Mouse (Mus musculus): ENCODE measurements around the gene Vmn1r46. TPM values are rescaled to one million over a fixed set of nuclear protein-coding genes. Genes with fewer than 3 reads are reported as not detected.
"Not testable (repeated sequence)": the region's sequence is repeated elsewhere in the genome, so short reads cannot be mapped to it uniquely, and the experiment has no call there.

Vmn1r46 gene
- polyA plus RNA-seq (2011; ENCODE audit: insufficient read length, low read depth, missing spikeins), result not detected in 2 replicates

- H3K4me1 ChIP-seq (ENCODE audit: control insufficient read depth, insufficient read depth, low read length), result no peaks in the 10 kb centered on the region
- TF ChIP-seq CTCF (IDR thresholded peaks at IDR 0.05; ENCODE audit: borderline replicate concordance, insufficient read depth, low read length) (no peak), POLR2A (IDR thresholded peaks at IDR 0.05; ENCODE audit: low read depth, low read length) (no peak)
- no peak within 1 kb of the TSS for H3K4me3 ChIP-seq (ENCODE audit: insufficient read depth, low read length)
- H3K27ac ChIP-seq (ENCODE audit: insufficient read depth, low read length), result no peak within 1 kb of the TSS
Measured at GRCm38 (mm10) chr6:89969013-89969412, at the start of gene Vmn1r46. Vmn1r46 (plus strand) TSS chr6:89969313.

GRCm38 (mm10) chr6:89940498-89940897 is 28.6 kb upstream of the Vmn1r46 start, which contains the start of gene Vmn1r45:
Vmn1r45 (minus strand) TSS chr6:89940598.
- not testable (repeated sequence) for H3K4me3 ChIP-seq (ENCODE audit: insufficient read depth, low read length); H3K4me1 ChIP-seq (ENCODE audit: control insufficient read depth, insufficient read depth, low read length); H3K27ac ChIP-seq (ENCODE audit: insufficient read depth, low read length)

GRCm38 (mm10) chr6:89940926-89941325 is 28.2 kb upstream of the Vmn1r46 start:
- Histone ChIP-seq H3K4me1 (ENCODE audit: control insufficient read depth, insufficient read depth, low read length) (no peaks in the 10 kb centered on the region), H3K4me3 (ENCODE audit: insufficient read depth, low read length) (no peak overlapping the region), H3K27ac (ENCODE audit: insufficient read depth, low read length) (no peak overlapping the region)
- no peak for TF ChIP-seq POLR2A (IDR thresholded peaks at IDR 0.05; ENCODE audit: low read depth, low read length)
- TF ChIP-seq CTCF (IDR thresholded peaks at IDR 0.05; ENCODE audit: borderline replicate concordance, insufficient read depth, low read length), result no peak

DNA sequence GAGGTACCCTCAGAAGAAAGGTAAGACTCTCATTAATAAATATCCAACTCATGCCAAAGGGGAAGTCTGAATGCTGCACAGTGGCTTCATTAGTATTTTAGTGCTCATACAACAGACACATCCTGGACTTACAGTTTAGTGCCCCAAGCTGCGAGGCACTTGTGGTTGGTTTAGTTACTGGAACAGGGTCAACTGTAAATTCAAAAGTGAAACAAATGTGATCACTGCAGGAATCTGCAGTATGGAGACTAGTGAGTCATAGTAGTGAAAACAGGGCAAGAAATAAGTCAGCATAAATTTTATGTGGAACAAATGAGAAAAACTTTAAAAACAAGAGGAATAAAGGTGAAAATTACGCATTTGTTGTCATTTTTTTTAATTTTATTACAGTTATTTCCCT is 15.6 kb upstream of the Vmn1r46 start:
- TF ChIP-seq POLR2A (IDR thresholded peaks at IDR 0.05; ENCODE audit: low read depth, low read length) (no peak), CTCF (IDR thresholded peaks at IDR 0.05; ENCODE audit: borderline replicate concordance, insufficient read depth, low read length) (no peak)
- Histone ChIP-seq H3K4me3 (ENCODE audit: insufficient read depth, low read length) (no peak overlapping the region), H3K27ac (ENCODE audit: insufficient read depth, low read length) (no peak overlapping the region), H3K4me1 (ENCODE audit: control insufficient read depth, insufficient read depth, low read length) (no peaks in the 10 kb centered on the region)

DNA sequence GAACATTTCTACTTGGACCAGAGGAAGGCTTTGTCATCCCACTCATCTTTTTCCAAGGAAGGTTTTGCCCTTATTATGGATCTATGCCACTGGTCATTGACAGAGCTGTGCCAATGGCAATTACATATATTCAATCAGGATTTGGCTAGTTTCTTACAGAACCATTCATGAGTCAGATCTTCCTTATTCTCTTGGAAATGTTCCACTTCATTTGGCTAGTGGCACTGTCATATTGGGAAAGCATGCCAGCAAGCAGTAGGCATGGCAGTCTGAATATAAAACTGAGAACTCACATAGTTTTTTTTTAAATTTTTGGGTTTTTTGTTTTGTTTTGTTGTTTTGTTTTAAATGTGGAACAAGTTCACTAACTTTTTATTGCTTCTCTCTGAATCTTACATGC is 2.8 kb upstream of the Vmn1r46 start:
- H3K27ac ChIP-seq (ENCODE audit: insufficient read depth, low read length), result no peak overlapping the region
- TF ChIP-seq CTCF (IDR thresholded peaks at IDR 0.05; ENCODE audit: borderline replicate concordance, insufficient read depth, low read length) (no peak), POLR2A (IDR thresholded peaks at IDR 0.05; ENCODE audit: low read depth, low read length) (no peak)
- no peak overlapping the region for H3K4me3 ChIP-seq (ENCODE audit: insufficient read depth, low read length)
- H3K4me1 ChIP-seq (ENCODE audit: control insufficient read depth, insufficient read depth, low read length), result no peaks in the 10 kb centered on the region

- H3K27ac ChIP-seq (ENCODE audit: insufficient read depth, low read length), result no peak overlapping the region
- no peak overlapping the region for H3K4me3 ChIP-seq (ENCODE audit: insufficient read depth, low read length)
- H3K4me1 ChIP-seq (ENCODE audit: control insufficient read depth, insufficient read depth, low read length), result no peaks in the 10 kb centered on the region
- no peak for TF ChIP-seq POLR2A (IDR thresholded peaks at IDR 0.05; ENCODE audit: low read depth, low read length)
- TF ChIP-seq CTCF (IDR thresholded peaks at IDR 0.05; ENCODE audit: borderline replicate concordance, insufficient read depth, low read length), result no peak
Measured at GRCm38 (mm10) chr6:89985989-89986388, 16.9 kb downstream of the Vmn1r46 start.

- not testable (repeated sequence) for H3K27ac ChIP-seq (ENCODE audit: insufficient read depth, low read length); H3K4me1 ChIP-seq (ENCODE audit: control insufficient read depth, insufficient read depth, low read length); H3K4me3 ChIP-seq (ENCODE audit: insufficient read depth, low read length)
Measured at GRCm38 (mm10) chr6:90015847-90016246, 46.7 kb downstream of the Vmn1r46 start, which contains the start of gene Vmn1r47. Vmn1r47 (plus strand) TSS chr6:90016147.

Other genes with a start within 250 kb of the Vmn1r46 start
- not detected in 2 replicates for gene Vmn1r41, start 228.5 kb upstream of the Vmn1r46 start, polyA plus RNA-seq (2011; ENCODE audit: insufficient read length, low read depth, missing spikeins)
- not detected in 2 replicates for gene Vmn1r42, start 92.9 kb upstream of the Vmn1r46 start, polyA plus RNA-seq (2011; ENCODE audit: insufficient read length, low read depth, missing spikeins)
- 0.10 TPM in 1 of 2 replicates, not detected in the other for gene Vmn1r43, start 92.9 kb upstream of the Vmn1r46 start, polyA plus RNA-seq (2011; ENCODE audit: insufficient read length, low read depth, missing spikeins)
- not detected in 2 replicates for gene Vmn1r44, start 85.7 kb upstream of the Vmn1r46 start, polyA plus RNA-seq (2011; ENCODE audit: insufficient read length, low read depth, missing spikeins)
- gene Vmn1r45, start 28.7 kb upstream of the Vmn1r46 start, polyA plus RNA-seq (2011; ENCODE audit: insufficient read length, low read depth, missing spikeins), result not detected in 2 replicates
- gene Vmn1r47, start 46.8 kb downstream of the Vmn1r46 start, polyA plus RNA-seq (2011; ENCODE audit: insufficient read length, low read depth, missing spikeins), result not detected in 2 replicates
- gene Vmn1r48, start 67.5 kb downstream of the Vmn1r46 start, polyA plus RNA-seq (2011; ENCODE audit: insufficient read length, low read depth, missing spikeins), result not detected in 2 replicates
- not detected in 2 replicates for gene Vmn1r49, start 109.2 kb downstream of the Vmn1r46 start, polyA plus RNA-seq (2011; ENCODE audit: insufficient read length, low read depth, missing spikeins)
- gene Vmn1r50, start 132.1 kb downstream of the Vmn1r46 start, polyA plus RNA-seq (2011; ENCODE audit: insufficient read length, low read depth, missing spikeins), result not detected in 2 replicates
- gene Vmn1r51, start 153.3 kb downstream of the Vmn1r46 start, polyA plus RNA-seq (2011; ENCODE audit: insufficient read length, low read depth, missing spikeins), result not detected in 2 replicates
- not detected in 2 replicates for gene Vmn1r52, start 205.5 kb downstream of the Vmn1r46 start, polyA plus RNA-seq (2011; ENCODE audit: insufficient read length, low read depth, missing spikeins)
- not detected in 2 replicates for gene V1ra8, start 233.5 kb downstream of the Vmn1r46 start, polyA plus RNA-seq (2011; ENCODE audit: insufficient read length, low read depth, missing spikeins)